In genomic region chr1:171229750-171230149, GRCm38 (mm10) we compare ENCODE assay signal across 31 mouse cellular contexts. TPM values are rescaled to one million over a fixed set of nuclear protein-coding genes. Genes with fewer than 3 reads are reported as not detected.
DNase-seq lines count a peak whose midpoint lies in the region; ATAC-seq and TF ChIP-seq lines count a peak whose summit lies in the region.
"Had no signal": no experiment of that assay in that cellular context is flagged by ENCODE, and none has a peak within 500 bp of the region (broad histone marks: within the 10 kb centered on the region; RNA-seq: fewer than 3 reads in every experiment).

No protein-coding gene starts in this region.

- no peak overlapping the region; the same call in 1 of the 2 replicates for H3K4me3 ChIP-seq in forebrain, embryonic 10.5 days
- no peak overlapping the region for H3K4me3 ChIP-seq in forebrain, embryonic 14.5 days (ENCODE audit: low read depth, low read length)
- H3K4me3 ChIP-seq in kidney, postnatal 0 days (replicated peaks; ENCODE audit: low read depth, low read length): no peak overlapping the region
- no peak overlapping the region for H3K4me3 ChIP-seq in embryonic facial prominence, embryonic 11.5 days (ENCODE audit: low read depth, low read length)
- H3K4me3 ChIP-seq in macrophage (ENCODE audit: inconsistent target): no peak overlapping the region
- H3K4me3 ChIP-seq: erythroblast, embryonic 14.5 days; forebrain, embryonic 12.5 days; hindbrain, embryonic 15.5 days; megakaryocyte, embryonic 14.5 days; midbrain, embryonic 13.5 days had no signal

- H3K79me2 ChIP-seq in macrophage (ENCODE audit: inconsistent target): peaks cover 67% of the 10 kb centered on the region

- no peak for ATAC-seq in forebrain, embryonic 14.5 days
- ATAC-seq in kidney, postnatal 0 days (replicated peaks; ENCODE audit: low FRiP score, low read depth): no peak
- ATAC-seq in embryonic facial prominence, embryonic 11.5 days (replicated peaks; ENCODE audit: insufficient number of reproducible peaks, low FRiP score, low TSS enrichment, low read depth): no peak
- ATAC-seq: inflammation-experienced regulatory T-cells, adult 6 months; liver, postnatal 0 days; midbrain, embryonic 13.5 days; Patski had no signal

- H3K4me2 ChIP-seq in forebrain, embryonic 14.5 days (ENCODE audit: low read length): no peak overlapping the region
- H3K4me2 ChIP-seq in kidney, postnatal 0 days (ENCODE audit: low read length): no peak overlapping the region
- H3K4me2 ChIP-seq in embryonic facial prominence, embryonic 11.5 days (ENCODE audit: low read depth, low read length): no peak overlapping the region
- H3K4me2 ChIP-seq: forebrain, embryonic 12.5 days; heart, embryonic 11.5 days; hindbrain, embryonic 15.5 days; liver, embryonic 11.5 days; midbrain, embryonic 13.5 days had no signal

- TF ChIP-seq CTCF in kidney, postnatal 0 days (IDR thresholded peaks at IDR 0.05; ENCODE audit: low read depth): no peak

- H3K36me3 ChIP-seq in forebrain, embryonic 10.5 days (replicated peaks): peaks cover 18% of the 10 kb centered on the region
- H3K36me3 ChIP-seq in forebrain, embryonic 14.5 days (ENCODE audit: control insufficient read depth, insufficient read depth, low read length): peaks cover 13% of the 10 kb centered on the region
- peaks cover 12% of the 10 kb centered on the region for H3K36me3 ChIP-seq in kidney, postnatal 0 days (ENCODE audit: insufficient read depth, low read length)
- peaks cover 4% of the 10 kb centered on the region; the same call in 1 of the 2 replicates for H3K36me3 ChIP-seq in embryonic facial prominence, embryonic 11.5 days (replicated peaks; ENCODE audit: control insufficient read depth, insufficient read depth, low read depth, low read length)
- peaks cover 21% of the 10 kb centered on the region; the same call in 1 of the 2 replicates for H3K36me3 ChIP-seq in macrophage (ENCODE audit: inconsistent target)

- no peaks in the 10 kb centered on the region for H3K27me3 ChIP-seq in forebrain, embryonic 10.5 days (ENCODE audit: poor library complexity, severe bottlenecking)
- no peaks in the 10 kb centered on the region for H3K27me3 ChIP-seq in forebrain, embryonic 14.5 days (replicated peaks; ENCODE audit: control insufficient read depth, insufficient read depth, low read length)
- no peaks in the 10 kb centered on the region for H3K27me3 ChIP-seq in kidney, postnatal 0 days (ENCODE audit: insufficient read depth, low read length)
- H3K27me3 ChIP-seq in embryonic facial prominence, embryonic 11.5 days (ENCODE audit: control insufficient read depth, insufficient read depth, low read length): no peaks in the 10 kb centered on the region
- H3K27me3 ChIP-seq: forebrain, embryonic 12.5 days; hindbrain, embryonic 15.5 days; megakaryocyte, embryonic 14.5 days; midbrain, embryonic 13.5 days; Patski had no signal

- no peak for DNase-seq in forebrain, embryonic 10.5 days (ENCODE audit: extremely low spot score, low spot score)
- DNase-seq in forebrain, embryonic 14.5 days (ENCODE audit: low spot score): no peak
- DNase-seq in kidney, postnatal 0 days (ENCODE audit: low spot score): no peak
- no peak for DNase-seq in kidney, postnatal 10 days
- peak; percentile 25 for DNase-seq in embryonic facial prominence, embryonic 11.5 days (ENCODE audit: low spot score)
- DNase-seq in left cerebral cortex, adult 18-20 months (ENCODE audit: low spot score in 2 of 2): no peak
- DNase-seq: adrenal gland, postnatal 25 days; cerebellum, adult 2 months; cerebellum, postnatal 25 days; gastrocnemius, postnatal 25 days; heart, adult 18-20 months; heart, postnatal 4 days; kidney, adult 18-20 months; kidney, postnatal 14 days; liver, postnatal 0 days; lung, postnatal 36 days; right cerebral cortex, postnatal 14 days; thymus, postnatal 4 days had no signal

- no peaks in the 10 kb centered on the region for H3K9me3 ChIP-seq in forebrain, embryonic 10.5 days
- H3K9me3 ChIP-seq in forebrain, embryonic 14.5 days (replicated peaks; ENCODE audit: control insufficient read depth, low read length): no peaks in the 10 kb centered on the region
- no peaks in the 10 kb centered on the region for H3K9me3 ChIP-seq in kidney, postnatal 0 days (replicated peaks; ENCODE audit: low read length)
- H3K9me3 ChIP-seq in embryonic facial prominence, embryonic 11.5 days (replicated peaks; ENCODE audit: control insufficient read depth, low read length): no peaks in the 10 kb centered on the region
- H3K9me3 ChIP-seq: forebrain, embryonic 12.5 days; hindbrain, embryonic 15.5 days; megakaryocyte, embryonic 14.5 days; midbrain, embryonic 13.5 days had no signal

- WGBS in forebrain, embryonic 10.5 days: 35% methylated on average over 6 of the region's 6 CpGs
- 39% methylated on average over 6 of the region's 6 CpGs for WGBS in forebrain, embryonic 14.5 days
- WGBS in kidney, postnatal 0 days: 56% methylated on average over 6 of the region's 6 CpGs
- 39% methylated on average over 6 of the region's 6 CpGs for WGBS in embryonic facial prominence, embryonic 11.5 days
- 97% methylated on average over 6 of the region's 6 CpGs for WGBS in macrophage (ENCODE audit: missing documents)

- H3K27ac ChIP-seq in forebrain, embryonic 10.5 days: peak overlapping the region; percentile 72
- no peak overlapping the region for H3K27ac ChIP-seq in forebrain, embryonic 14.5 days (ENCODE audit: low read depth, low read length)
- 0 out of 2 replicates have a peak overlapping the region, but pooled peaks have one; percentile 31 for H3K27ac ChIP-seq in kidney, postnatal 0 days
- H3K27ac ChIP-seq in embryonic facial prominence, embryonic 11.5 days (replicated peaks; ENCODE audit: low read depth, low read length): no peak overlapping the region
- H3K27ac ChIP-seq in macrophage: 0 out of 2 replicates have a peak overlapping the region, but pooled peaks have one; percentile 99
- H3K27ac ChIP-seq: forebrain, embryonic 12.5 days; hindbrain, embryonic 15.5 days; midbrain, embryonic 13.5 days had no signal

- H3K4me1 ChIP-seq in forebrain, embryonic 10.5 days: peaks cover 33% of the 10 kb centered on the region
- H3K4me1 ChIP-seq in forebrain, embryonic 14.5 days (ENCODE audit: control insufficient read depth, insufficient read depth, low read length): no peaks in the 10 kb centered on the region
- 0 out of 2 replicates have a peak, but pooled peaks cover 3% of the 10 kb centered on the region for H3K4me1 ChIP-seq in kidney, postnatal 0 days (replicated peaks; ENCODE audit: insufficient read depth, low read length)
- H3K4me1 ChIP-seq in embryonic facial prominence, embryonic 11.5 days (ENCODE audit: control insufficient read depth, insufficient read depth, low read length): no peaks in the 10 kb centered on the region
- H3K4me1 ChIP-seq: hindbrain, embryonic 15.5 days; midbrain, embryonic 13.5 days had no signal

- H3K9ac ChIP-seq in forebrain, embryonic 14.5 days (ENCODE audit: low read length): no peak overlapping the region
- H3K9ac ChIP-seq in kidney, postnatal 0 days (ENCODE audit: low read depth, low read length): no peak overlapping the region
- no peak overlapping the region for H3K9ac ChIP-seq in embryonic facial prominence, embryonic 11.5 days (replicated peaks; ENCODE audit: low read length)
- H3K9ac ChIP-seq: forebrain, embryonic 12.5 days; hindbrain, embryonic 15.5 days; liver, postnatal 0 days; midbrain, embryonic 13.5 days had no signal

RNA-seq across cellular contexts. Expression of gene Fcer1g, which starts 4.4 kb away (rescaled TPM):
- polyA plus RNA-seq in forebrain, embryonic 10.5 days (2016; fragmentation: Nextera tagmentation; extraction: Ambion mirVana): 12.0 and 12.1 TPM in 2 replicates
- 25.1 and 31.5 TPM in 2 replicates for polyA plus RNA-seq in forebrain, embryonic 14.5 days (2014; fragmentation: Nextera tagmentation; extraction: Ambion mirVana)
- 38.8 and 50.1 TPM in 2 replicates for polyA plus RNA-seq in kidney, postnatal 0 days (2015; fragmentation: Nextera tagmentation; extraction: Ambion mirVana)
- polyA plus RNA-seq in embryonic facial prominence, embryonic 11.5 days (2014; fragmentation: Nextera tagmentation; extraction: Ambion mirVana): 19.9 and 22.0 TPM in 2 replicates
- 100 to 1,000 TPM in 25 of 26 experiments, 10 to 100 TPM in 1; 78.8 to 647 (median 361) TPM for total RNA-seq in macrophage (2018; cell fraction: chromatin; rRNA removed)
- 1,000 to 10,000 TPM; 1,924 to 5,319 (median 3,310) TPM for total RNA-seq in macrophage (2018; cell fraction: cytosol; rRNA removed)
- 1,000 to 10,000 TPM in 15 of 26 experiments, 100 to 1,000 TPM in 11; 367 to 3,018 (median 1,452) TPM for total RNA-seq in macrophage (2018; cell fraction: nucleus; rRNA removed)
- polyA plus RNA-seq in macrophage (2018): 1,664 to 2,638 TPM (median 2,193 TPM) in 3 replicates
- total RNA-seq in left cerebral cortex, adult 18-20 months (2021): 10 to 100 TPM; 13.7 to 14.7 TPM

RNA-seq across cellular contexts. Expression of gene Apoa2, which starts 4.9 kb away (rescaled TPM):
- 2.9 and 4.2 TPM in 2 replicates for polyA plus RNA-seq in forebrain, embryonic 10.5 days (2016; fragmentation: Nextera tagmentation; extraction: Ambion mirVana)
- polyA plus RNA-seq in forebrain, embryonic 14.5 days (2014; fragmentation: Nextera tagmentation; extraction: Ambion mirVana): 0.88 and 1.9 TPM in 2 replicates
- 20.2 and 21.1 TPM in 2 replicates for polyA plus RNA-seq in kidney, postnatal 0 days (2015; fragmentation: Nextera tagmentation; extraction: Ambion mirVana)
- 3.5 and 3.7 TPM in 2 replicates for polyA plus RNA-seq in embryonic facial prominence, embryonic 11.5 days (2014; fragmentation: Nextera tagmentation; extraction: Ambion mirVana)
- total RNA-seq in macrophage (2018; cell fraction: chromatin; rRNA removed): not detected
- total RNA-seq in macrophage (2018; cell fraction: cytosol; rRNA removed): 1 to 10 TPM in 13 of 26 experiments, under 1 TPM in 10, not detected in 3; 0.47 to 1.8 (median 1.0) TPM
- total RNA-seq in macrophage (2018; cell fraction: nucleus; rRNA removed): not detected
- 1.1 TPM in 1 of 3 replicates, not detected in the others for polyA plus RNA-seq in macrophage (2018)
- 1 to 10 TPM; 1.8 to 3.1 TPM for total RNA-seq in left cerebral cortex, adult 18-20 months (2021)
- total RNA-seq: gastrocnemius, postnatal 25 days; MEL; monocyte, adult 5-6 weeks had no signal
- polyA plus RNA-seq: inflammation-experienced regulatory T-cells, adult 6 months; Patski; small intestine, adult 2 months had no signal

RNA-seq across cellular contexts. Expression of gene Tomm40l, which starts 7.4 kb away (rescaled TPM):
- 31.0 and 37.2 TPM in 2 replicates for polyA plus RNA-seq in forebrain, embryonic 10.5 days (2016; fragmentation: Nextera tagmentation; extraction: Ambion mirVana)
- polyA plus RNA-seq in forebrain, embryonic 14.5 days (2014; fragmentation: Nextera tagmentation; extraction: Ambion mirVana): 45.0 and 49.2 TPM in 2 replicates
- 32.3 and 32.4 TPM in 2 replicates for polyA plus RNA-seq in kidney, postnatal 0 days (2015; fragmentation: Nextera tagmentation; extraction: Ambion mirVana)
- 20.2 and 29.9 TPM in 2 replicates for polyA plus RNA-seq in embryonic facial prominence, embryonic 11.5 days (2014; fragmentation: Nextera tagmentation; extraction: Ambion mirVana)
- 10 to 100 TPM; 10.1 to 72.2 (median 32.8) TPM for total RNA-seq in macrophage (2018; cell fraction: chromatin; rRNA removed)
- 10 to 100 TPM; 14.6 to 28.8 (median 22.2) TPM for total RNA-seq in macrophage (2018; cell fraction: cytosol; rRNA removed)
- total RNA-seq in macrophage (2018; cell fraction: nucleus; rRNA removed): 10 to 100 TPM; 13.0 to 48.9 (median 29.2) TPM
- 13.6 to 38.3 TPM (median 28.2 TPM) in 3 replicates for polyA plus RNA-seq in macrophage (2018)
- total RNA-seq in left cerebral cortex, adult 18-20 months (2021): 10 to 100 TPM; 84.2 to 90.5 TPM

RNA-seq across cellular contexts. Expression of gene Nr1i3, which starts 16.0 kb away (rescaled TPM):
- polyA plus RNA-seq in forebrain, embryonic 10.5 days (2016; fragmentation: Nextera tagmentation; extraction: Ambion mirVana): 0.12 and 0.24 TPM in 2 replicates
- 0.13 and 0.36 TPM in 2 replicates for polyA plus RNA-seq in forebrain, embryonic 14.5 days (2014; fragmentation: Nextera tagmentation; extraction: Ambion mirVana)
- polyA plus RNA-seq in kidney, postnatal 0 days (2015; fragmentation: Nextera tagmentation; extraction: Ambion mirVana): 1.1 and 1.7 TPM in 2 replicates
- 0.22 and 0.26 TPM in 2 replicates for polyA plus RNA-seq in embryonic facial prominence, embryonic 11.5 days (2014; fragmentation: Nextera tagmentation; extraction: Ambion mirVana)
- under 1 TPM in 4 of 26 experiments, not detected in 22; 0.19 to 0.37 (median 0.26) TPM for total RNA-seq in macrophage (2018; cell fraction: chromatin; rRNA removed)
- total RNA-seq in macrophage (2018; cell fraction: cytosol; rRNA removed): under 1 TPM in 3 of 26 experiments, not detected in 23; 0.03 to 0.10 (median 0.05) TPM
- under 1 TPM in 5 of 26 experiments, not detected in 21; 0.22 to 0.44 (median 0.34) TPM for total RNA-seq in macrophage (2018; cell fraction: nucleus; rRNA removed)
- 0.13 TPM in 1 of 3 replicates, not detected in the others for polyA plus RNA-seq in macrophage (2018)
- total RNA-seq in left cerebral cortex, adult 18-20 months (2021): under 1 TPM; 0.12 to 0.14 TPM
- total RNA-seq: adrenal gland, postnatal 25 days; gastrocnemius, postnatal 25 days; heart, adult 18-20 months; heart, postnatal 4 days had no signal
- polyA plus RNA-seq: erythroblast, embryonic 14.5 days had no signal

RNA-seq across cellular contexts. Expression of gene Adamts4, which starts 20.5 kb away (rescaled TPM):
- 9.3 and 10.8 TPM in 2 replicates for polyA plus RNA-seq in forebrain, embryonic 10.5 days (2016; fragmentation: Nextera tagmentation; extraction: Ambion mirVana)
- polyA plus RNA-seq in forebrain, embryonic 14.5 days (2014; fragmentation: Nextera tagmentation; extraction: Ambion mirVana): 2.5 and 3.9 TPM in 2 replicates
- 5.2 and 7.0 TPM in 2 replicates for polyA plus RNA-seq in kidney, postnatal 0 days (2015; fragmentation: Nextera tagmentation; extraction: Ambion mirVana)
- polyA plus RNA-seq in embryonic facial prominence, embryonic 11.5 days (2014; fragmentation: Nextera tagmentation; extraction: Ambion mirVana): 5.1 and 6.1 TPM in 2 replicates
- total RNA-seq in macrophage (2018; cell fraction: chromatin; rRNA removed): 10 to 100 TPM in 3 of 26 experiments, 1 to 10 TPM in 5, under 1 TPM in 6, not detected in 12; 0.19 to 61.4 (median 1.3) TPM
- total RNA-seq in macrophage (2018; cell fraction: cytosol; rRNA removed): 10 to 100 TPM in 1 of 26 experiments, 1 to 10 TPM in 3, under 1 TPM in 17, not detected in 5; 0.03 to 27.9 (median 0.11) TPM
- total RNA-seq in macrophage (2018; cell fraction: nucleus; rRNA removed): 10 to 100 TPM in 3 of 26 experiments, 1 to 10 TPM in 3, under 1 TPM in 13, not detected in 7; 0.11 to 67.7 (median 0.33) TPM
- 0.04 TPM in 1 of 3 replicates, not detected in the others for polyA plus RNA-seq in macrophage (2018)
- 1 to 10 TPM; 5.9 to 8.9 TPM for total RNA-seq in left cerebral cortex, adult 18-20 months (2021)
- total RNA-seq: MEL; monocyte, adult 5-6 weeks had no signal
- polyA plus RNA-seq: erythroblast, embryonic 14.5 days had no signal

Comparison
In these comparisons a context has a peak if more than half of its experiments do, and no peak if none do; other contexts are left out.
1. H3K27ac ChIP-seq: peak in forebrain, embryonic 10.5 days (single experiment), kidney, postnatal 0 days (single experiment) and macrophage (single experiment); none in forebrain, embryonic 14.5 days (single experiment) and embryonic facial prominence, embryonic 11.5 days (single experiment).
2. RNA of gene Fcer1g, which starts 4.4 kb away (polyA plus RNA-seq): 1,664 to 2,638 TPM in macrophage; 38.8 to 50.1 TPM in kidney, postnatal 0 days, 25.1 to 31.5 TPM in forebrain, embryonic 14.5 days, 19.9 to 22.0 TPM in embryonic facial prominence, embryonic 11.5 days and 12.0 to 12.1 TPM in forebrain, embryonic 10.5 days; every median in the first group is over 10 times any median in the second.